Mouse (Mus musculus): ENCODE measurements around the gene Rffl. TPM values are rescaled to one million over a fixed set of nuclear protein-coding genes. Genes with fewer than 3 reads are reported as not detected.
"Not testable (repeated sequence)": the region's sequence is repeated elsewhere in the genome, so short reads cannot be mapped to it uniquely, and the experiment has no call there.

Gene Rffl
- total RNA-seq, 4 experiments from 2014 or later = 7.5 to 9.7 (median 8.8) TPM

DNA sequence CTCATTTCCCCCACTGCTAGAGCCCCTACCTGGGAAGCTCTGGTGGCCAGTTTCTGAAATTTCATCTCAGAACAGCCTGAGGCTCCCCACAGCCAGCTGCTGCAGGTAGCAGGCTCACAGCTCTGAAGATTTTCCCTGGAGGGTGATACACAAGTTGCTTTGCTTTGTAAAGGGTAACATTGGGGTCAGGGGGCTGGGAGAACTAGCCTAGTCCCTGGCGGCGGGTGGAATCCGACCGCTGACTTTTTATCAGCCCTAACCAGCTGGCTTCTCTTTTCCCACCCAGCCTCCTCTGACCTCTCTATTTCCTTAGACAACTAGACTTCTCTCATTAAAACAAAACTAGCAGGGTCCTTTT lies 25.0 kb downstream of the Rffl start:
- DNase-seq (ENCODE audit: low spot score in 2 of 2) = no peak

DNA sequence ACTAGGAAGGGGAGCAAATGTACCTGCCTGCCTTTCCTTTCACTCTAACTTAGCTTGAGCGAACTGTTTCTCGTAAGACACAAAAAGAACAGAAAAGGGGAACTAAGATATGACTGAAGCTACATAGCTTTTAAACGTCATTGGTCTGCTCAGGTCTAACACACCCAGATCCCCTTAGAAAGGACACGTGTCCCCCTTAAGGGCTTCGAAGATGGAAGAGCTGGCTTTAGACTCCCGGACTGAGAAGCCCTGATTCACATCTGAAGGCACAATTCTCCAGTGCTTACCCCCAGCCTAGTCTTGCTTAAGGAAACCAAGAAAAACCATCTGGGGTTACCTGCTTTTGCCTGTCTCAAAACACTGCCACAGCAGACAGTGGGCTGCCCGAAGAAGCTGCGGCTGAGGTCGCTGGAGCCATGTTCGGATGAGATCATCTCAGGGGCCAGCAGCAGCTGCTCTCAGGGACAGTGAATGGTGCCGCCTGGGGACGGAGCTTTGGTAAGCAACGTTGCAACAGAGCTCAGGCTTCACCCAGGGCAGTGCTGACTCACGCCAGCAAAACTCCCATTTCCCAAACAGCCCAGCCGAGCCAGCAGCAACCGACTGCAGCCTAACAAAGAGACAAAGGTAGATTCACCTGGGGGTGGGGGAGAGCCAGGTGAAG lies 25.5 kb downstream of the Rffl start:
- peak; percentile 60 to 74 for DNase-seq (ENCODE audit: low spot score in 2 of 2)

DNA sequence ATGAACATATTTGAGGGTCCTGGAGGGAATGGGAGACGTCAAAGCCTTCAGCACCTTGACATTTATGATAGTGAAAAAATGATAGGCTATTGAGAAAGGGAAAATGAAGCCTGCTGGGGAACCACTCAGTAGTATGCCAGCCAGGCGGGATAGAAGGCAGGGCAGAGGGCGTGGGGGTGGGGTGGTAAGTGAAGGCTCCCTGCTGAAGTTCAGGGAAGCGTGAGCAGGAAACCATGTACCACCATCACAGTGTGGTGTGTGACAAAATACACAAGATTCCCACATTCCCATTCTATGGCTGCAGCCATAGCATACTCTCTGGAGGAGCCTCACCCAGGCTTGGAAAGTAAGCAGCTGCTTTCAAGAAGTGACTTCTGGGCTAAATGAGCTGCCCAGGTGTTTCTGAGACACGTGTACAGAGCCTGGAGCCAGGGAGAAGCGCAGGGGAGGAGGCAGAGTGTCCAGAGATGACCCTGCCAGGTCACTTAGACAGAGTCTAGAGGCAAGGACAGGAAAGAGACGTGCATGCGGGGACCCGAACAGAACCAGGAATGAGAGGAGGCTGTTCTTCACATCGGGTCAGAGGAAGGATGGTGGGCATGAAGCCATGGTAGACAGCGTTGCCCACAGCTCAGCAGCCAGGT lies 26.1 kb downstream of the Rffl start:
- DNase-seq (ENCODE audit: low spot score in 2 of 2) = peak in 1 of 2 experiments; percentile 9

DNA sequence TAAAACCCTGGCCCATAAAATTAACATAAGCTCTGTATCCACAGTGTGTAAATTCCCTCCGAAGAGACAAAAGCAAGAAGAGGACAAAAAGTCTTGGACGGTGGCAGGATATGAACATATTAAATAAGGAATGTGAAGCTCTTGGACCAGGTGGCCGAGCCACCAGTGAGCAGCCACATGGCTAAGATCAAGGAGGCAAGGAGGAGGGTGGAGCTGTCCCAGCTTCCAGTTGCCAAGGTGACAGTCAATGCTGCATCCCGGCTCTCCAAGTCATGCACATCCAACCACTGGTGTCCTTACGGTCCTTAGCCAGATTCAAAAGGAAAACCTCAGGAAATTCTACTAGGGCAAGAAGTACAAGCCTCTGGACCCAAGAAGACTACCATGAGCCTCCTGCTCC lies 32.5 kb downstream of the Rffl start:
- no peak for DNase-seq (ENCODE audit: low spot score in 2 of 2)

DNA sequence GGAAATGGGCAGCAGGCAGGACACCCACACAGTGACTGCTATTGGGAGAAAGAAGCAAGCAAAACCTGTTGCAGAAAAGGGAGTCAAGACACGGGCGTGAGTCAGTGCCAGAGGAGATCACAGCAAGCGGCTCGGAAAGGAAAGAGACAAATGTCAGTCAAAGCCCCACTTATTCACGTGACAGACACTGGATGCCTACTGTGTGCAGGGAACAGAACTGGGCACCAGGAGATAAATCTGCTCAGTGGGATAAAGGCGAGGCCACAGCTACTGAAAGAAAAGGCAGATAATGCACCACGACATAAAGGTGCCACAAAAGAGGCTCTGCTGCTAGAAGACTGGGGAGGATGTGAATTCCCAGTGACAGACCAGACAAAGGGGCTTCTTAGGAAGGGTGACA lies 33.2 kb downstream of the Rffl start:
- no peak for DNase-seq (ENCODE audit: low spot score in 2 of 2)

DNA sequence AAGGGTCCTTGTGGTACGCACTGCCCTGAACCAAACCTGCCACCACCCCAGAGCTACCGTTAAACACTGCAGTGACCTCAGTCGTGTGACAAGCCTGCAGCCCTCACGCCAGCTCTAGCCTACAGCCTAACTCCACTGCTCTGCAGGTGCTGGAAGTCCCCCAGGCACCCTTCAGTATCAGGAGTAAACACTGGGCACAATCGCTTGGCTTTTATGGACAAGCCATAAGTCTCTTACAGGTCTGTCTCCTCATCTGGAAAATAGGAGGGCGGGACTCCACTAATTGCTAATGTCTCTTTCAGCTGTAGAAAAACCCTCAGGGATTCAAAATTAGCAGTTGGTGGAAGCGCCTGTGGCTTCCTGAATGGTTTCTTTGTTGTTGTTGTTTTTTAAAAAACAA lies 33.8 kb downstream of the Rffl start:
- DNase-seq (ENCODE audit: low spot score in 2 of 2) = no peak

DNA sequence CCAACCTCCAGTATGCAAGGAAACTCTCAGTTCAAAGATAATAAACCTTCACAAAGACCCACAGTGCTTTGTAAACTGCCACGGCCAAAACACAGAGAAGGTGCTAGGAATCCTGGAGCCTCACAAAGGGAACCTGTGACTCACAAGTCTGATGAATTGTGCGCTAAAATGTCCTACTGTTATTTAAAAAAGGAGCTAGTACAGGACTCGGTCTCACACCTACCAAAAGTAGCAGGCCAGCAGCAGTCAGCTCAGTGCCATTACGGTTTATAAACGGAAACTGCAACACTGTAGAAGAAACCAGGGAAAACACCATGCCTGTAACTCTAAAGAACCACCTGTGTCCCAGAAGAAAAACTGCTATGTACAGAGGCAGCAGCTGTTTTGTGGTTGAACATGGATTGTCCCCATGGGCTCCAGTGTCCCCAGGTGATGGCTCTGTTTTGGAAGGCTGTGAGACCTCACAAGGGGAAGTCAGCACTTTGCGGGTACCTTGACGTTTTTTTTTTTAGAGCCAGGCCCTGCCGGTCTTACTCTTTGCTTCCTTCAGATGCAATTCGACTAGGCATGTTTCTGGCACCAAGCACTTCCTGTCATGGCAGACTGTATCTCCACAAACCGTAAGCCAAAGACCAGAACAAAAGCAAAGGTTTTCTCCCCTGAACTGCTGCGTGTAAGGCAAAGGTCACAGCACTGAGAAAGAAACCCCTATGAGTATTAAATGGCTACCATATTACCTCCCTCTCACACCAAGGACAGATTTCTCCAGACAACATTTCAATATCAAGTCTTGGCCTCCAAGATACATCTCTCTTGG lies 35.2 kb downstream of the Rffl start:
- DNase-seq (ENCODE audit: low spot score in 2 of 2) = no peak

DNA sequence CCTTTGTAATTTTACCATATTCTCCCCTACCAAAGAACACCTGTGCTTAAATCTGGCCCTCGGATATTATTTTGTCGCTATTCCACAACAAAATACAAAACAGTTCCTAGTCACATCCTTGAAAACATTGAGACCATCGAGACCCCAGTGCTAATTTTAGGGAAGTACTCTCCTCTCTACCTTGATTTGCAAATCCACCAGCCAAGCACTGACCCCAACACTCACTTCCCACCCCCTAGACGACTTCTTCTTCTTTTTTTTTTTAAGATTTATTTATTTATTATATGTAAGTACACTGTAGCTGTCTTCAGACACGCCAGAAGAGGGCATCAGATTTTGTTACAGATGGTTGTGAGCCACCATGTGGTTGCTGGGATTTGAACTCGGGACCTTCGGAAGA lies 36.7 kb downstream of the Rffl start:
- not testable (repeated sequence) for DNase-seq (ENCODE audit: low spot score in 2 of 2)

DNA sequence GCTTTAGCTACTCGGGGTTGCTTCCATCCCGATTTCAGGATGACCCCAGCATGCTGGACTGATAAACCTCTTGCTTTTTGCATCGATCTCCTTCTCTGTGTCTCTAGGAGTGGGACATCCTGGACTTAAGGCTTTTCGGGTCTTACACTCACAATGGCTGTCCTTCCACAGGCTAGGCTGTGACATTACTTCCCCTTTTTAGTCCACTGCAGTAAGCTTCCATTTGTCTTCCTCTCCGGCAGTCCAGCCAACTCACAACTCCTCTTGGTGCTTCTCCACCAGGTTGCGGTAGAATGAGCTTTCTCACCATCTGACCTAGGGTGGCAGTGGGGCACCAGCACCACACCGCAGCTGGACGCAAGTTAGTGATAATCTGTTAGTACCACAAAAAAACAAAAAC lies 37.1 kb downstream of the Rffl start:
- DNase-seq (ENCODE audit: low spot score in 2 of 2) = no peak

DNA sequence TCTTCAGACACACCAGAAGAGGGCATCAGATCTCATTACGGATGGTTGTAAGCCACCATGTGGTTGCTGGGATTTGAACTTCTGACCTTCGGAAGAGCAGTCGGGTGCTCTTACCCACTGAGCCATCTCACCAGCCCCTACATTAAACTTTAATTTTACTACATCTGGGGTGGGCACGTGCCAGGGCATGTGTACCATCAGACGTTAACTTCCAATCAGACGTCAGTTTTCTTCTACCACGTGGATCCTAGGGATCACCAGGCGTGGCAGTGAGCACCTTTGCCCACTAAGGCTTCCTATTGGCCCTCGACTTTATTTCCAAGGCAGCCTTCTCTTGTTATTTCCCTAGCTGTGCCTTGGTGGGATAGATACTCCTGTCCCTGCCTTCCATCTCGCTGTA lies 38.6 kb downstream of the Rffl start:
- not testable (repeated sequence) for DNase-seq (ENCODE audit: low spot score in 2 of 2)

DNA sequence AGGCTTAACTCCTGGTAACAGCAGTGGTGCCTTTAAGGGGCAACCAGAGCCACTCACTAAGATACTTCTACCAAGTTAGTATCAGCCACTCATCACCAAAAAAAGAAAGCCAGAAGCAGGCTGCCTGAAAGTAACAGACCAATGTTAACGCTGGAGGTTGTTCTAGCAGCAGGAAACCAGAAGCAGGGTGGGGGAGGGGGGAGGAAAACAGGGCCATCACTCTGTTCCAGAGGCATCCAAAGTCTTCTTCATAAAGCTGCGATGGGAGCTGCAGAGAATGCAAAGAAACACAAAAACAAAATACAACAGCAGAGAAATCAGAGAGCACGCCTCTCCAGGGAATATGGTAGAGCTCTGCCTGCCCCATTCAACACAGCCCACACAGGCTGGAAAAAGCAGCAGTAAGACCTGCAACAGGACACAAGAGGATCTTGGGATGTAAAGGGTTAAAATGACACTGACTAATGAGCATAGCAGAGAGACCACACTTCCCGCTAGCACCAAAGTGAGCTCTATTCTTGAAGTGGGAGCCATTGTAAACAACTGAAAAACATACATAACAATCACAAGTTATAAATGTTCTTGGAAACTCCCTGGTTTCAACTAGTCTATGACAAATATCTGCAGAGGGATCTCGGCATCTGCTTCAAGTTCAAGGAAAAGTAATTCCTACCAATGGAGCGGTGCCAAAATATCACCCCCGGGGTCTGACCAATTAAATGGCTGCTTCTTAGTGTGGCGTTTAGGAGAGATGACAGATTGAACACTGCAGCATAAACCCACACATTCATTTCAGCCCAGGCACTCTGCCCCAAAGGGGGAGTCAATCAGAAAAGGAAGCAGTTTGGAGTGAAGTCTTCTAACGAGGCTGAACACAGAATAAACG lies 39.8 kb downstream of the Rffl start:
- no peak for DNase-seq (ENCODE audit: low spot score in 2 of 2)

DNA sequence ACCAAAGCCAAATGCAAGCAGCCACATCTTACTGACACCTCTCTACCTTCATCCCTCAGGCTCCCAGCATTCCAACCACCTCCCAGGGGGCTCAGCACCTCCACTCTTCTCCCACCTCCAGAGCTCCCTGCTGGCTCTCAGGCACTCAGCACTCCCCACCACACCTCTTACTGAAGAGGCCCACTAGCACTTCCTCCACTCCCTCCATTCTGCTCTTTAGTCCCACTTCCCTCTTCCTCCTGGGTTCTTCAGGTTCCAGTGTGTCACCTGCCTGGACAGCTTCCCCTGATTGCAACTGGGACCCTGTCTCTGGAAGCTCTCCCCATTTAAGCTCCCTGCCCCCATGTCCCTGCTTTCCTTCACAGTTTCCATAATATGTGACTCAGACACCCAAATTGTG lies 44.2 kb downstream of the Rffl start:
- DNase-seq (ENCODE audit: low spot score in 2 of 2) = no peak

DNA sequence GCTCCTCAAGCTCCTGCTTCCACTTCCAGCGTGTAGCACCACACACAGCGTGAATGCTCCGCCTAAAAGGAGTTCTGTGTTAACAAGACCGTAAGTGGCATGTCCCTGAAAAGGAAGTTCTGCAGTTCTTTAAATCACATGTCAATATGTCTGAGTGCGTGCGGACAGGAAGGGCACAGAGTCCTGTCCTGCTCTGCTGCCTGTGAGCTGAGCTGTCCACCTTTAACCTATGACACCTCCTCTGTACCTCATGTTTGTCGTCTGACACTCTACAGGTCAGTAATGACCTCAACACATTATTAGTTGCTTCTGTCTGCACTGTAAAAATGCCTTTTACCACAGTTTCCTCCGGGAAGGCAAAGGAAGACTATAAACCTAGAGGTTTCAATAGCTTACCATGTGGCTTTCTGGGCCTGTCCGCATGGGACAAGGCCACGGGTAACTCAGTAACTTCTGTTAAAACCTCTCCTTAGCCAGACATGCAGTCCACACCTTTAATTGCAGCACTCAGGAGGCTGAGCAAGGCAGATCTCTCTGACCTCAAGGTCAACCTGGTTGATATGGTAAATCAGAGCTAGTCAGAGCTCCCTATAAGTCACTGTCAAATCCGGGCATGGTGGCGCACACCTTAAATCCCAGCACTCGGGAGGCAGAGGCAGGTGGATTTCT lies 50.1 kb downstream of the Rffl start:
- DNase-seq (ENCODE audit: low spot score in 2 of 2) = no peak

DNA sequence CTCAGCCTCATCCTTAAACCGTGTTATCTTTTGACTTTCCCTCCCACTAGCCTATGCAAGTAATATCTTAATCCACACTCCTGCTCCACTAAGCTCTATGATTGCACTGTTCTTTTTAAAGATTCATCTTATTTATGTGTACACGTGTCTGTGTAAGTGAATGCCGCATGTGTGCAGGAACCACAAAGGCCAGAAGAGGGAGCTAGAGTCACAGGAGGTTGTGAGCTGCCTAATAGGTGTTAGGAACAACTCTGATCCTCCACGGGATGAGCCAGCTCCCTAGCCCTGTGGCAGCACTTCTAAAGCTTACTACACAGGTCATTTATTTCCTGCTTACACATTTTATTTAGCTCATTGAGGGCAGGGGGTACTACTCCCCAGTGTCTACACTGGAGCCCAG lies 51.7 kb downstream of the Rffl start:
- DNase-seq (ENCODE audit: low spot score in 2 of 2) = peak; percentile 53 to 55

DNA sequence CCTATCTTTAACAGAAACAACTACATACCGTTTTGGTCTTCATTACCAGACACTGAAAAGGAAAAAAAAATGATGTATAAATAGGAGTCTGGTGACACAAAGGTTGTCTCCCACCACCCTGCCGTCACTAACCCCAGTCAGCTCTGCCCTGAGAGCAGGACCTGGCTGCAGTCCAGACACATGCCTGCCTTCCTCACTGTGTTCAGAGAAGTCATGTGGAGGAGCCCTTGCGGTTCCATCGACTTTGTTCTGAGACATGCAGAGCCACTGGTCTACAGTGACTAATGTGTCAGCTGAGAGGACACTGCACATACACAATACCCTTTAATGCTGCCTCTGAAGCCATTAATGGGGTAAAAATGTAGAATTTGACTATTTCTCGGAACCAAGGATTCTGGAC lies 62.5 kb downstream of the Rffl start:
- DNase-seq (ENCODE audit: low spot score in 2 of 2) = no peak

DNA sequence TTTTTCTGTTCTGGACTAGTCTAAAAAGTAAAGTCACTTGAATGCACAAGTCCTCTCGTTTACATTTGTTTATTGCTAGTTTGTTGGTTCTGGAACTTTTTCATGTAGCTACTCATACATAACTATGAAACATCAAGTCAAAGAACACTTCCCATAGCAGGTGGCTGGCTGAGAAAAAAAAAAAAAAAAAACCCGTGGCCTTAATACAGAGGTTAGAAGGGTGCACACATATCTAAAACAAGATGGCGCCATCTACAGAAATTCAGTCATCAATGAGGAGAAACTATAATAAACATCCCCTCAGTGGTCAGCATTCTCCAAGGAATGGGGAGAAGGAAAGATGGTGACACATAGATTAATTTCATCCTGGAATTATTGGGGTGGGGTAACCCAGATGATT lies 63.6 kb downstream of the Rffl start:
- DNase-seq (ENCODE audit: low spot score in 2 of 2) = no peak

DNA sequence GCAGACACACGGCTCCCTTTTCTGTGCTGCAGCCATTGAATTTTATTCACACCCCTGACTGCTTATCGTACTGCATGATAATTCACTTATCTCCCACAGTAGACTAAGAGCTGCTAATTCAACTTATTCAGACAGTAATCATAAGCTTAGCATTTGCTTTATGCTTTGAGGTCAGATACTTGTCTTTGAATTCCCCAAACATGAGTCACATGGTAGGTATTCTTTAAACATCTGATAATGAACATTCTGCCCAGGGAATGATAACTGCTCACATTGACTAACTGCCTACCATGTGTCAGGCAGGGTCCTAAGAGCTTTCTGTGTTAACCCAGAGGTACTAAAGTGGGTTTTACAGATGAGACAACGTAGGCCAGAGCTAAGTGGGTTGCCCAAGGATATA lies 64.4 kb downstream of the Rffl start:
- no peak for DNase-seq (ENCODE audit: low spot score in 2 of 2)

DNA sequence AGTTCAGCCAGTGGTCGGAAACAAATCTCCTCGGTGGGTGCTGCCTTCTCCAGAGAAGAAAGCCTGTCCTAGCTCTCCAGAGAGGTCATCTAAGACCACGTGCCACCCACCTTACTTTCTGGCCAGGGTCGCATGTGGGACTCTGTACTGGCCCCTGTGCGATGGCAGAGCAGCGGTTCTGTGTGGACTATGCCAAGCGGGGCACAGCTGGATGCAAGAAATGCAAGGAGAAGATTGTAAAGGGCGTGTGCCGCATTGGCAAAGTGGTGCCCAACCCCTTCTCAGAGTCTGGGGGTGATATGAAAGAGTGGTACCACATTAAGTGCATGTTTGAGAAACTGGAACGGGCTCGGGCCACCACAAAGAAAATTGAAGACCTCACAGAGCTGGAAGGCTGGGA lies 87.6 kb downstream of the Rffl start:
- no peak for DNase-seq (ENCODE audit: low spot score in 2 of 2)

DNA sequence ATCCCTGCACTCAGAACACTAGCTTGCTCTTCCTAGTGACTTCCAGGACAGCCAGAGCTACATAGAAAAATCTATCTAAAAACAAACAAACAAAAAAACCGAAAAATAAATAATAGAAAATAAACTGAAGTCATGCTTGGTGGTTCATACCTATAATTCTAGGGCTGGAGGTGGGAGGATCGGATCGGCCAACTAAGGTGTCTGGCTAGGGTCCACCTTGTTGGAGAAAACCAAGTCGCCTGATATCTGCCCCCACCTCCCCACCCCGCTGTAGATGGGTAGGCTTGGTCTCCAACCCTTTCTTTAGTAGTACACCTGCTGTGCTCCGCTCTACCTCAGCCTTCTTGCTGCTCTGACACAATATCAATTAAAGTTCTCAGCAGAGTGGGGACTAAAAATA lies 88.8 kb downstream of the Rffl start:
- no peak for DNase-seq (ENCODE audit: low spot score in 2 of 2)

DNA sequence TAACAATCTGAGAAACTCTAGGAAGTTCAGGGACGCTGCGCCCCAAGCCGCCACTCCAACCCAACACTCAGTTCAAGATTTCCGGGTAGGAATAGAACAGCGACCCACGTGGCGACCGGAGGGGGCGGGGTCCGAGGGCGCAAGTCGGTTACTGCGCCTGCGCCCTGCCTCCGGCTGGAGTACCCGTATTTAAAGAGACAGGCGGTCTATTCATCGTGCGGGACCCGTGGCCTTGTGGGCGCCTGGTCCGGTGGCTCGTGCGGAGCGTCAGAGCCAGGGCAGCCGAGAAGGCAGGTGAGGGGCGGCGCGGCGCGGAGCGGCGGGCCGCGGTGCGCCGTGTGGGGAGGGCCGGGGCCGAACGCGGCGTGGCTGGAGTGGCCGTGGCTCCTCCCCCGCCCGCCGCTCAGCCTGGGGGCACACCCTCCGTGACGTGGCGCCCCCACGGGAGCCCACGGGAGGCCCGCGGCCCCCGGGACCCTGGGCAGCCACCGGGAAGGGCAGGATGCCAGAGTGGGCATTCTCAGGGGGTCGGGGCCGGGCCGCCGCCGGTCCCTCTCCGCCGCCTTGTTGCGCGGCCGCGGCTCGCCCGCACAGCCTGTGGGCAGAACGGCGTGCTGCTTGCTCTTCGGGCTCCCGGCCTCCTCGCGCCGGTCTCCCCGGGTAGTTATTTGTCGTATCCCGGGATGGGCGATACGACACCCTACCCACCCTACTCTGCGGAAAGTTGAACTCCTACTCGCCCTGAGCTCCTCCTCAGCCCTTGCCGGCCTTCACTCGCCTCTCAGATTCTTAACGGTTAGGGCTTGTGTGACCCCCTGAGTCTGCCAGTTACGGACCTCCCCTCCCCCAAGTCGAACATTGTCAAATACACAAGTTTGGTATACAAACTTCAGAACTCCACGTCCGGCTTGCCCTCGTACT lies 89.8 kb downstream of the Rffl start, which contains the start of gene Lig3:
Gene Lig3, plus strand, starts transcription at position 126 of the 921 bp plus-strand sequence.
- peak; percentile 89 to 91 for DNase-seq (ENCODE audit: low spot score in 2 of 2)

Measured in gastrocnemius, adult 8-10 months (tissue).